Mouse (Mus musculus): ENCODE measurements at regions not wholly inside any gene's neighbourhood (a gene's known extent, or its start where the extent isn't known, plus 50 kb on each side); places are given as distances from the start of the nearest gene placed in this dataset.

GRCm38 (mm10) chr2:117432010-117432409 is 89.2 kb upstream of the Rasgrp1 start:
- Histone ChIP-seq H3K36me3 (no peaks in the 10 kb centered on the region), H3K27ac (no peak overlapping the region), H3K9ac (no peak overlapping the region), H3K4me1 (replicated peaks) (no peaks in the 10 kb centered on the region), H3K4me2 (no peak overlapping the region), H3K9me3 (replicated peaks) (no peaks in the 10 kb centered on the region), H3K4me3 (no peak overlapping the region), H3K27me3 (no peaks in the 10 kb centered on the region)
- WGBS: 44% methylated on average over 6 of the region's 6 CpGs
- ATAC-seq (replicated peaks; ENCODE audit: insufficient number of reproducible peaks, insufficient read depth, low FRiP score, low read depth): no peak

GRCm38 (mm10) chr2:117432923-117433322 is 90.1 kb upstream of the Rasgrp1 start:
- Histone ChIP-seq H3K36me3 (no peaks in the 10 kb centered on the region), H3K27ac (no peak overlapping the region), H3K27me3 (no peaks in the 10 kb centered on the region), H3K4me1 (replicated peaks) (no peaks in the 10 kb centered on the region), H3K4me3 (no peak overlapping the region), H3K4me2 (no peak overlapping the region), H3K9ac (no peak overlapping the region), H3K9me3 (replicated peaks) (no peaks in the 10 kb centered on the region)
- 63% methylated on average over 2 of the region's 2 CpGs for WGBS
- no peak for ATAC-seq (replicated peaks; ENCODE audit: insufficient number of reproducible peaks, insufficient read depth, low FRiP score, low read depth)

DNA sequence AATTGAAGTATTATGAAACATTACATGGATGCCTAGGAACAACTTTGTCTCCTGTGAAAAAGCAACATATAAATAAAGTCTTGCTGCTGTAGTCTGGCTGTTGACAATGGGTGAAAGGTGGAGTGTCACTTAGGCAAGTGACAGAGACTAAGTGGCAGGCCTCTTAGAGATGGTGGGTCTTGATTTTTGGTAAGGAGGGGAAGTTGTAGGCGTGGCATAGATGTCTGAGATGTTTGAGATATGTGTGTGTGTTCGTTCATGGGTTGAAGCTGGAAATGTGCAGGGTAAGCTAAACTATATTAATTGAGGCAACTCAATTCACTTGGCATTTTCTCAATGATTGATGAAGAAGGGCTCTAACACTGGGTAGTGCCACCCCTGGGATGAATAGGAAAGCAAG is 90.7 kb upstream of the Rasgrp1 start:
- Histone ChIP-seq H3K27ac (no peak overlapping the region), H3K4me1 (replicated peaks) (no peaks in the 10 kb centered on the region), H3K4me2 (no peak overlapping the region), H3K4me3 (no peak overlapping the region), H3K36me3 (no peaks in the 10 kb centered on the region), H3K9me3 (replicated peaks) (no peaks in the 10 kb centered on the region), H3K9ac (no peak overlapping the region), H3K27me3 (no peaks in the 10 kb centered on the region)
- 49% methylated on average over 2 of the region's 2 CpGs for WGBS
- ATAC-seq (replicated peaks; ENCODE audit: insufficient number of reproducible peaks, insufficient read depth, low FRiP score, low read depth): no peak

GRCm38 (mm10) chr2:117438079-117438478 is 95.3 kb upstream of the Rasgrp1 start:
- H3K9me3 ChIP-seq (replicated peaks): no peaks in the 10 kb centered on the region
- no peak for ATAC-seq (replicated peaks; ENCODE audit: insufficient number of reproducible peaks, insufficient read depth, low FRiP score, low read depth)
- H3K4me1 ChIP-seq (replicated peaks): no peaks in the 10 kb centered on the region
- no peaks in the 10 kb centered on the region for H3K36me3 ChIP-seq
- WGBS: 77% methylated on average over 12 of the region's 12 CpGs
- H3K27me3 ChIP-seq: no peaks in the 10 kb centered on the region
- H3K27ac ChIP-seq: no peak overlapping the region
- H3K9ac ChIP-seq: no peak overlapping the region
- no peak overlapping the region for H3K4me3 ChIP-seq
- no peak overlapping the region for H3K4me2 ChIP-seq

DNA sequence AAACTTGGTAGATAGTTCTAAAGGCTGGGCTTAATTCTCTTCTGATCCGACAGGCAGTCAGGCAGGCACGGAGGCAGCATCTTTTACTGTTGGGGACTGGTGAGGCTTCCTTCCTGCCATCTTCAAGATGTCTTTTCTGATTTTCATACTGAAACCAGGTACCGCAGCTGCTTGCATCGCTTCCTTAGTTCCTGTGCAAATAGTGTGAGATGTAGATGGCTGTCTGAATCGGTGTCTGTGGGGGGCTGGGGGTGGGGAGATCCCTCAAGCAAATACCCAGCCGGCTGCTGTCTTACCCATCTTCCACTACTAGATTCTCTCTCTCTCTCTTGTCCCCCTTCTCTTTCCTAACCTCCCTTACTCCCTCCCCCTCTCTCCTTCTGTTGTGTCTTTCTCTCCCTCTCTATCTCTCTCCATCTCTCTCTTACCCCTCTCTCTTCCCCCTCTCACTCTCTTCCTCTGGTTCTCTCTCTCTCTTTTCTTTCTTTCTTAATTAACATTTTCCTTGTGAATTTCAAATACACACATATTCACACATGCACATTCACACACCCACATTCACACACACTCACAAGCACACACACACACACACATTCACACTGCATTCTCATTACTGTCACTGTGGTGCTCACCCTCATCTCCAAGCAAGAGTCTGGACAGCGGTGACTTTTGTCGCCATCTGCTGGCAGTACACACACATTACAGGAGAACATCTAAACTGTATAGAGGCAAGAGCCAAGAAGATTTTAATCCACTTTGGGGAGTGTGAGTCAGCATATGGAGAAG is 96.0 kb upstream of the Rasgrp1 start:
- no peak; the same call in 1 of the 2 replicates for ATAC-seq (replicated peaks; ENCODE audit: insufficient number of reproducible peaks, insufficient read depth, low FRiP score, low read depth)
- H3K4me3 ChIP-seq: no peak overlapping the region
- no peaks in the 10 kb centered on the region for H3K9me3 ChIP-seq (replicated peaks)
- 61% methylated on average over 8 of the region's 8 CpGs for whole genome bisulfite sequencing
- H3K27me3 ChIP-seq: no peaks in the 10 kb centered on the region
- peaks cover 1% of the 10 kb centered on the region; the same call in 1 of the 2 replicates for H3K4me1 ChIP-seq (replicated peaks)
- H3K36me3 ChIP-seq: no peaks in the 10 kb centered on the region
- no peak overlapping the region for H3K4me2 ChIP-seq
- H3K9ac ChIP-seq: no peak overlapping the region
- no peak overlapping the region for H3K27ac ChIP-seq

- ATAC-seq (replicated peaks; ENCODE audit: insufficient number of reproducible peaks, insufficient read depth, low FRiP score, low read depth): no peak; the same call in 1 of the 2 replicates
- Histone ChIP-seq H3K36me3 (no peaks in the 10 kb centered on the region), H3K9ac (no peak overlapping the region), H3K27me3 (no peaks in the 10 kb centered on the region), H3K4me3 (no peak overlapping the region), H3K9me3 (replicated peaks) (no peaks in the 10 kb centered on the region), H3K4me1 (replicated peaks) (peaks cover 9% of the 10 kb centered on the region; the same call in 1 of the 2 replicates), H3K27ac (no peak overlapping the region), H3K4me2 (no peak overlapping the region)
- 65% methylated on average over 12 of the region's 12 CpGs for WGBS
Observed at GRCm38 (mm10) chr2:117439372-117440183, 96.8 kb upstream of the Rasgrp1 start.

DNA sequence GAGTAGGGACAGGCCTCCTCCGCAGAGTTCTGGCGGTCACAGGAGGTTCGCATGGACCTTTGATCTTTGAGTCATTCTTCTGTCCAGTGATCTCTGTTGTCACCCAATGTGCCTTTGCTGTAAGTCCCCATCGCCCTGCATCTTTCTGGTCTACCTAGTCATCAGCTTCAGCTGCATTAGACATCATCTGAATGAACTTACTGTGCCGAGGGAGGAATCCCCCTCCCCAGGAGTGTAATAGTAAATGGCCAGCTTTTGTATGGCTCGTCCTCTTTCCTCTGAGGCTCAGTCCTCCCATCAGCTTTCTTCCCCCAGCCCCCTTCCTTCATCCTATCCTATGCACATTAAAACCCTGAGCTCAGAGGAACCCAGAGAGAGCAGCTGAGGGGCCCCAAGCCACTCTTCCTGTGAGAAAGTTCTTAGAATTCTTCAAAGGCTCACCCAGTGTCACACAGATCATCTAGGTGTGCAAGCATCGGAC is 98.0 kb upstream of the Rasgrp1 start:
- H3K4me2 ChIP-seq: no peak overlapping the region
- no peak overlapping the region for H3K9ac ChIP-seq
- H3K9me3 ChIP-seq (replicated peaks): no peaks in the 10 kb centered on the region
- no peak overlapping the region for H3K4me3 ChIP-seq
- ATAC-seq (replicated peaks; ENCODE audit: insufficient number of reproducible peaks, insufficient read depth, low FRiP score, low read depth): no peak
- no peak overlapping the region for H3K27ac ChIP-seq
- H3K36me3 ChIP-seq: no peaks in the 10 kb centered on the region
- peaks cover 12% of the 10 kb centered on the region; the same call in 1 of the 2 replicates for H3K4me1 ChIP-seq (replicated peaks)
- no peaks in the 10 kb centered on the region for H3K27me3 ChIP-seq
- WGBS: 73% methylated on average over 7 of the region's 7 CpGs

DNA sequence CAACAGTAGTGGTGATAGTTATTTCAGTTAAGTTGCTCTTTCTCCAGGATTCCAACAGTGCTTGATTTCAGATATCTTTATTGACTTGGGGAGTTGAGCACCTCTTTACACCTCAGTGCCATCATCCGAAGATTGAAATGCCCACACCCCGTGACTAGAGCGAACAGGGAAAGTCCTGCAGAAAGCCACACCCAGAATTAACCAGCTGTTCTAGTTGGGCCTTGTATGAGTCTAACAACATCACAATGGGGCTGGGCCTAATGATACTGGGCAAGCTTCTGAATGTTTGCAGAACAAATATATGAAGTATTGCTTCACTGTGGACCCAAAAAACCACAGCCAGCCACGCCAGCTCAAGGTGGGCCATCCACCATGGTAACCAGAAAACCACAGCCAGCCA is 100.1 kb upstream of the Rasgrp1 start:
- Histone ChIP-seq H3K4me1 (replicated peaks) (peaks cover 12% of the 10 kb centered on the region; the same call in 1 of the 2 replicates), H3K27ac (no peak overlapping the region), H3K9me3 (replicated peaks) (no peaks in the 10 kb centered on the region), H3K4me2 (no peak overlapping the region), H3K36me3 (no peaks in the 10 kb centered on the region), H3K9ac (no peak overlapping the region), H3K4me3 (no peak overlapping the region), H3K27me3 (no peaks in the 10 kb centered on the region)
- WGBS: 74% methylated on average over 4 of the region's 4 CpGs
- ATAC-seq (replicated peaks; ENCODE audit: insufficient number of reproducible peaks, insufficient read depth, low FRiP score, low read depth): no peak

GRCm38 (mm10) chr2:117444671-117445070 is 101.9 kb upstream of the Rasgrp1 start:
- no peak overlapping the region for H3K9ac ChIP-seq
- ATAC-seq (replicated peaks; ENCODE audit: insufficient number of reproducible peaks, insufficient read depth, low FRiP score, low read depth): no peak
- H3K4me1 ChIP-seq (replicated peaks): peaks cover 12% of the 10 kb centered on the region; the same call in 1 of the 2 replicates
- no peaks in the 10 kb centered on the region for H3K9me3 ChIP-seq (replicated peaks)
- H3K4me3 ChIP-seq: no peak overlapping the region
- no peaks in the 10 kb centered on the region for H3K36me3 ChIP-seq
- H3K27ac ChIP-seq: no peak overlapping the region
- H3K4me2 ChIP-seq: no peak overlapping the region
- no peaks in the 10 kb centered on the region for H3K27me3 ChIP-seq
- 31% methylated on average over 5 of the region's 5 CpGs for WGBS

GRCm38 (mm10) chr2:117446876-117447275 is 104.1 kb upstream of the Rasgrp1 start:
- Histone ChIP-seq H3K4me1 (replicated peaks) (peaks cover 20% of the 10 kb centered on the region), H3K9me3 (replicated peaks) (no peaks in the 10 kb centered on the region), H3K4me3 (no peak overlapping the region), H3K27me3 (no peaks in the 10 kb centered on the region), H3K36me3 (no peaks in the 10 kb centered on the region), H3K9ac (no peak overlapping the region), H3K4me2 (no peak overlapping the region), H3K27ac (no peak overlapping the region)
- no peak for ATAC-seq (replicated peaks; ENCODE audit: insufficient number of reproducible peaks, insufficient read depth, low FRiP score, low read depth)
- 72% methylated on average over 4 of the region's 4 CpGs for whole genome bisulfite sequencing

DNA sequence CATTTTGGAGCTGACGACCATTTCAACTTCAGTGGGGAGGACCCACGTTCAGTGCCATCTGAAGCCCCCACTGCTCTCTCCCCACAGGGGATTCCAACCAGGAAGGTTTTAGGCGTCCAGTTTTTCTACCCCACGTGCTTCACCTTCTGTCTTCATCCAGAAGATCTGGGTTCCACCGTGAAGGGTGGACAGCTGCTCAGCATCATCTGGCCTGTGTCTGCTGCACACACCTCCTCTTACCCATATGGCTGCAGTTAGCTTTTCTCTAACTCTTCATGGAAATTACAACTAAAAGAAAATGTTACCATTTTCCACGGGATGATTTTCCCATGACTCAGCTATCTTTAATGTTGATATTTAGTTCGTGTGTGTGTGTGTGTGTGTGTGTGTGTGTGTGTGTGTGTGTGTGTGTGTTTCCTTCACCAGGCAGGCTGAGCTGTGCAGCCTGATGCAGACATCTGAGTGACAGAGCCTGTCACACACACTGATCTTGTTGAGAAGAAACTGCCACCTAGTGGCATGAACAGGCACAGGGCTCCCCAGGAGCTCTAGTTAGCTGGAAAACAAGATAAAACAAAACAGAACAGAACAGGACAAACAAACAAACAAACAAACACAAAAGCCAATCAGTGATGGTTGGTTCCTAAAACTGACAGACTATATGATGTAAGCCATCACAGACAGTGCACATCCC is 107.5 kb upstream of the Rasgrp1 start:
- WGBS: 54% methylated on average over 7 of the region's 7 CpGs
- no peak for ATAC-seq (replicated peaks; ENCODE audit: insufficient number of reproducible peaks, insufficient read depth, low FRiP score, low read depth)

More for the DNA sequence above, 107.5 kb upstream of the Rasgrp1 start:
- Histone ChIP-seq H3K9ac (no peak overlapping the region), H3K27ac (no peak overlapping the region), H3K27me3 (no peaks in the 10 kb centered on the region), H3K4me1 (replicated peaks) (peaks cover 8% of the 10 kb centered on the region), H3K4me3 (no peak overlapping the region), H3K4me2 (no peak overlapping the region), H3K9me3 (replicated peaks) (no peaks in the 10 kb centered on the region), H3K36me3 (no peaks in the 10 kb centered on the region)
